Mouse (Mus musculus): ENCODE results near the gene Ankrd54. TPM values are rescaled to one million over a fixed set of nuclear protein-coding genes. Genes with fewer than 3 reads are reported as not detected.
"Not testable (repeated sequence)": the region's sequence is repeated elsewhere in the genome, so short reads cannot be mapped to it uniquely, and the experiment has no call there.

Ankrd54 gene
- polyA plus RNA-seq, 1 experiment = 45.6 TPM

DNA sequence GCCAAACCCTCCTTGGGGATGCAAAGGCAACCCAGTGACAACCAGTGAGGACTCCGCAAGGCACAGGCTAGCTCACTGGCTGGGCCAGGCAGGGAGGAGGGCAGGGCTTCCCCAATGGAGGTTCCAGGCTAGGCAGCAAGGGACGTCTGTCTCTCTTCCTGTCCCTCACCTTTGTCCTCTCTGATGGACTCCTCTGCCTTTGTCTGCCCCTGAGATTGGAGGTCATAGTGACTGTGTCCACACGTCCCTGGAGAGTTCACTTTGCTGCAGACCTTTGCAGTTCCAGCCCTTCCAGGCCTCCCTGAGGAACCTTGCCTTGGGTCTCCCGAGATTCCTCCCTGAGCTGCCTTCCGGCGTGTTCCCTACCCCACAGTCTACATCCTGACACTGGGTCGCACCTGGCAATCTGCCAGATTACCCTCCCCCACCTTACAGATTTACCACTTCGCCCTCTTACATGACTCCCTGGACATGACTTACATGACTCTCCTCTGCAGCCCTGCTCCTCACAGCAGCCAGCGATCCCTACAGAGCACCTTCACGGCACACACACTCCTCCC, 39.9 kb downstream of the Ankrd54 start:
- no peaks in the 10 kb centered on the region for H3K79me2 ChIP-seq (ENCODE audit: control insufficient read depth, insufficient read depth)
- no peaks in the 10 kb centered on the region for H3K79me3 ChIP-seq (ENCODE audit: low read depth)
- H3ac ChIP-seq (ENCODE audit: control insufficient read depth, insufficient read length, low read depth) = no peak overlapping the region
- no peaks in the 10 kb centered on the region for H3K36me3 ChIP-seq (ENCODE audit: control insufficient read depth, insufficient read depth)
- no peak for TF ChIP-seq USF1 (IDR thresholded peaks at IDR 0.05; ENCODE audit: low read depth)
- TF ChIP-seq MYOG (IDR thresholded peaks at IDR 0.05; ENCODE audit: control insufficient read depth, extremely low read depth, insufficient read length) = no peak
- no peak for TF ChIP-seq CTCF (IDR thresholded peaks at IDR 0.05; ENCODE audit: control insufficient read depth, insufficient read depth, insufficient read length)
- no peak for TF ChIP-seq MAX (IDR thresholded peaks at IDR 0.05)
- peaks cover 16% of the 10 kb centered on the region for H3K27me3 ChIP-seq (ENCODE audit: control insufficient read depth, insufficient read depth, insufficient read length)
- H3K4me3 ChIP-seq (ENCODE audit: insufficient read depth, poor library complexity, severe bottlenecking) = no peak overlapping the region

DNA sequence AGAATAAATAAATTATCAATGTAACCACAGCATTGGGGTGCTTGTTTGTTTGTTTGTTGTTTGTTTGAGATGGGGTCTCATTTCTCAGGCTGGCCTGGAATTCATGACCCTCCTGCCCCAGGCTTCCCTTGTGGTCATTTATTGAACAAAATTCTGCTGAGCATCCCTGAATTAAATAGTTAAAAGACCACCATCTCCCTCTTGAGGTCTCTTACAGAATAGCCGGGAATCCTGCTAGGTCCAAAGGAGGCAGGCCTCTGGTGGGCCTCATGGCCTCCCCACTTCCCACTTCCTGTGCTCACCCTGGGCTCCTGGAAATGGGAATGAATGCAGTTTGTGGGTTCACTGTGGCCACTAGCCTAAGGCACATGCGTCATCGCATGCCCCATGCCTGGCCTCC, 43.8 kb downstream of the Ankrd54 start:
- Histone ChIP-seq H3K79me3 (ENCODE audit: low read depth) (no peaks in the 10 kb centered on the region), H3K79me2 (ENCODE audit: control insufficient read depth, insufficient read depth) (no peaks in the 10 kb centered on the region), H3K36me3 (ENCODE audit: control insufficient read depth, insufficient read depth) (no peaks in the 10 kb centered on the region), H3K4me3 (ENCODE audit: insufficient read depth, poor library complexity, severe bottlenecking) (no peak overlapping the region), H3K27me3 (ENCODE audit: control insufficient read depth, insufficient read depth, insufficient read length) (peaks cover 15% of the 10 kb centered on the region), H3ac (ENCODE audit: control insufficient read depth, insufficient read length, low read depth) (no peak overlapping the region)
- TF ChIP-seq CEBPB (IDR thresholded peaks at IDR 0.05; ENCODE audit: low read depth) = no peak

DNA sequence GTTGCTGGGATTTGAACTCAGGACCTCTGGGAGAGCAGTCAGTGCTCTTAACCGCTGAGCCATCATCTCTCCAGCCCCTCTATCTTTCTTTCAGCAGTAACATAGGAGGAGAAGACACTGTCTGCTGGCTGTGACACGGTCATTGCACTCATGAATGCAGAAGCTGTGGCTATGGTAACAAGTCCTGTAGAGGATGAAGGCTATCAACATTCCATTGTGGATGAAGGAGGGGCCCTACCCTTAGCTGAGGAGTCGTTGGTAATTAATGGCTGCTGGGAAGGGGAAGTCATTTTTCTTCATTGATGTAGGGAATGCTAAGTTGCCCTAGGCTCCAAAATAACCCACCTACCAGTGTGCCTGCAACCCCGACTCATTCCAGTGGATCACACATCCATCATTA, 44.5 kb downstream of the Ankrd54 start:
- no peak overlapping the region for H3K4me3 ChIP-seq (ENCODE audit: insufficient read depth, poor library complexity, severe bottlenecking)
- H3ac ChIP-seq (ENCODE audit: control insufficient read depth, insufficient read length, low read depth) = no peak overlapping the region
- H3K27me3 ChIP-seq (ENCODE audit: control insufficient read depth, insufficient read depth, insufficient read length) = peaks cover 10% of the 10 kb centered on the region
- H3K79me3 ChIP-seq (ENCODE audit: low read depth) = no peaks in the 10 kb centered on the region
- no peak for TF ChIP-seq MYOD1 (IDR thresholded peaks at IDR 0.05; ENCODE audit: control insufficient read depth, insufficient read length, low read depth)
- no peak for TF ChIP-seq MYOG (IDR thresholded peaks at IDR 0.05; ENCODE audit: control insufficient read depth, extremely low read depth, insufficient read length)
- no peak for TF ChIP-seq MAX (IDR thresholded peaks at IDR 0.05)
- no peak for TF ChIP-seq CTCF (IDR thresholded peaks at IDR 0.05; ENCODE audit: control insufficient read depth, insufficient read depth, insufficient read length)
- no peak for TF ChIP-seq CEBPB (IDR thresholded peaks at IDR 0.05; ENCODE audit: low read depth)
- no peak for TF ChIP-seq USF1 (IDR thresholded peaks at IDR 0.05; ENCODE audit: low read depth)
- no peaks in the 10 kb centered on the region for H3K36me3 ChIP-seq (ENCODE audit: control insufficient read depth, insufficient read depth)
- H3K79me2 ChIP-seq (ENCODE audit: control insufficient read depth, insufficient read depth) = no peaks in the 10 kb centered on the region

DNA sequence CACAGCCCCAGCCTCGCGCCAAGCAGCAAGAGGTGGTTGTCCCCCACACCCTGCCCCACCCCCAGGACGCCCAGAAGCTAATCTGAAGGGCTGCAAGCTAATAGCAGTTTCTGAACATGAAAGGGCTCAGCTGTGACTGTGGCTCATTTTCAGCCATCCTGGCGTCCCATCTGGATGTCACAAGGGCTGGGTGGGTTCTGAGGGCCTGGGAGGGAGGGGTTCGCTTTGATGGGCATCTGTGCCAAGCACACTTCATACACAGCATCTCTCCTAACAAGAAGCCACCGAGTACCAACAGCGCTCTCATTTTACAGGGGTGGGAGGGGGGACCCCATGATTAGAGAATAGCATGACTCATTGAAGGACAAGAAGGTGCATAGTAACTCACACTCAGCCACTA, 49.3 kb downstream of the Ankrd54 start:
- no peak for TF ChIP-seq CTCF (IDR thresholded peaks at IDR 0.05; ENCODE audit: control insufficient read depth, insufficient read depth, insufficient read length)
- no peak for TF ChIP-seq MYOD1 (IDR thresholded peaks at IDR 0.05; ENCODE audit: control insufficient read depth, insufficient read length, low read depth)
- TF ChIP-seq FOSL1 (IDR thresholded peaks at IDR 0.05; ENCODE audit: insufficient read depth, low read length, poor library complexity, severe bottlenecking) = no peak
- TF ChIP-seq MAX (IDR thresholded peaks at IDR 0.05) = no peak
- TF ChIP-seq USF1 (IDR thresholded peaks at IDR 0.05; ENCODE audit: low read depth) = no peak
- no peak for TF ChIP-seq MYOG (IDR thresholded peaks at IDR 0.05; ENCODE audit: control insufficient read depth, extremely low read depth, insufficient read length)
- TF ChIP-seq CEBPB (IDR thresholded peaks at IDR 0.05; ENCODE audit: low read depth) = no peak

DNA sequence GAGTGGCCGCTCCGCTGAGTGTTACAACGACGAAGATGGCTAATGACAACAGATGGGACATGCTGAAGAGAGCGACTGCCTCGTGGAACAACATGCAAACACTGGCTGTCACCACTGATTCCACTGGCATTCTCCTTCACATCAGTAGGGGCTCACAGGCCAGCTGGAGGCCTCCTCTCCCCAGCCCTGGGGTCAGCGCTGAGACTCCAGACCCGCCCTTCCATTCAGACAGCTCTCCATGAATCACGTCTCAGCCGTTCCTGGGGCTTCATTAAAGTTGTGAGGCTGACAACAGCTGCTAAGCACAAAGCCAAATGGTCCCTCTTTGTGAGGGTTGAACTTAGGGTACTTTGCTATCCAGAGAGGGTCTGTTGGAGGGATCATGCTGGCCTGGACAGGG, 51.1 kb downstream of the Ankrd54 start:
- Histone ChIP-seq H3K79me3 (ENCODE audit: low read depth) (no peaks in the 10 kb centered on the region), H3K79me2 (ENCODE audit: control insufficient read depth, insufficient read depth) (no peaks in the 10 kb centered on the region), H3K27me3 (ENCODE audit: control insufficient read depth, insufficient read depth, insufficient read length) (no peaks in the 10 kb centered on the region), H3ac (ENCODE audit: control insufficient read depth, insufficient read length, low read depth) (no peak overlapping the region), H3K36me3 (ENCODE audit: control insufficient read depth, insufficient read depth) (peaks cover 5% of the 10 kb centered on the region), H3K4me3 (ENCODE audit: insufficient read depth, poor library complexity, severe bottlenecking) (no peak overlapping the region)
- TF ChIP-seq FOSL1 (IDR thresholded peaks at IDR 0.05; ENCODE audit: insufficient read depth, low read length, poor library complexity, severe bottlenecking) (no peak), MAX (IDR thresholded peaks at IDR 0.05) (no peak), CEBPB (IDR thresholded peaks at IDR 0.05; ENCODE audit: low read depth) (no peak), CTCF (IDR thresholded peaks at IDR 0.05; ENCODE audit: control insufficient read depth, insufficient read depth, insufficient read length) (no peak), USF1 (IDR thresholded peaks at IDR 0.05; ENCODE audit: low read depth) (no peak), MYOG (IDR thresholded peaks at IDR 0.05; ENCODE audit: control insufficient read depth, extremely low read depth, insufficient read length) (no peak), MYOD1 (IDR thresholded peaks at IDR 0.05; ENCODE audit: control insufficient read depth, insufficient read length, low read depth) (no peak)

More for the DNA sequence above, 49.3 kb downstream of the Ankrd54 start:
- no peak overlapping the region for H3K4me3 ChIP-seq (ENCODE audit: insufficient read depth, poor library complexity, severe bottlenecking)
- no peaks in the 10 kb centered on the region for H3K79me3 ChIP-seq (ENCODE audit: low read depth)
- no peaks in the 10 kb centered on the region for H3K27me3 ChIP-seq (ENCODE audit: control insufficient read depth, insufficient read depth, insufficient read length)
- no peaks in the 10 kb centered on the region for H3K79me2 ChIP-seq (ENCODE audit: control insufficient read depth, insufficient read depth)
- H3ac ChIP-seq (ENCODE audit: control insufficient read depth, insufficient read length, low read depth) = no peak overlapping the region
- H3K36me3 ChIP-seq (ENCODE audit: control insufficient read depth, insufficient read depth) = no peaks in the 10 kb centered on the region

DNA sequence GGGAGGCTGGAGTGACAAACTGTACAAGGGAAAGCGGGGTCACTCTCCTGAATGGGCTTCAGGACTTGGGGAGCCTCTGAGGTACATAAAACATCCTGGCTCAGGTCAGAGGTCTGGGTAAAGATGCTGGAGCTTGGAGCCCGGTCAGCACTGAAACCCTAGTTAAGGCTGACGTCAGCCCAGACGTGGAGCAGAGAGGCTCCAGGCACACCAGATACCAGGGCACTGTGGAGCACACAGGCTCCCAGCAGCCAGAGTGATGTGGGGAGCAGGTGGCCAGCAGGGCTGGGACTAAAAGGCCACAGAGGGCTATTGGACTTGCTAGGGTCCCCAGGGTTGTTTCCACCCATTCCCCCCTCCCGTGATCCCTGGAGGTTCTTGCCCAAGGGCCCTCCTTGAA, 53.0 kb downstream of the Ankrd54 start:
- TF ChIP-seq MYOG (IDR thresholded peaks at IDR 0.05; ENCODE audit: control insufficient read depth, extremely low read depth, insufficient read length) (no peak), USF1 (IDR thresholded peaks at IDR 0.05; ENCODE audit: low read depth) (no peak), CTCF (IDR thresholded peaks at IDR 0.05; ENCODE audit: control insufficient read depth, insufficient read depth, insufficient read length) (no peak), MYOD1 (IDR thresholded peaks at IDR 0.05; ENCODE audit: control insufficient read depth, insufficient read length, low read depth) (no peak), FOSL1 (IDR thresholded peaks at IDR 0.05; ENCODE audit: insufficient read depth, low read length, poor library complexity, severe bottlenecking) (no peak)

DNA sequence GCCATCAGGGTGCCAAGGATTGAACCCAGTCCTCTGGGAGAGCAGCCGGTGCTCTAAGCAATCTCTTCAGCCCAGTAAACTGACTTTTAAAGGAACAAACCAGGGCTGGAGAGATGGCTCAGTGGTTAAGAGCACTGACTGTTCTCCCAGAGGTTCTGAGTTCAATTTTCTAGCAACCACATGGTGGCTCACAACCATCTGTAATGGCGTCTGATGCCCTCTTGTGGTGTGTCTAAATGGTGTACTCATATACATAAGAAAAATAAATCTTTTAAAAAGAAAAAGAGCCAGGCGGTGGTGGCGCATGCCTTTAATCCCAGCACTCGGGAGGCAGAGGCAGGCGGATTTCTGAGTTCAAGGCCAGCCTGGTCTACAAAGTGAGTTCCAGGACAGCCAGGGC, 54.9 kb downstream of the Ankrd54 start:
- not testable (repeated sequence) for H3ac ChIP-seq (ENCODE audit: control insufficient read depth, insufficient read length, low read depth); H3K27me3 ChIP-seq (ENCODE audit: control insufficient read depth, insufficient read depth, insufficient read length); H3K79me3 ChIP-seq (ENCODE audit: low read depth); H3K4me3 ChIP-seq (ENCODE audit: insufficient read depth, poor library complexity, severe bottlenecking); H3K79me2 ChIP-seq (ENCODE audit: control insufficient read depth, insufficient read depth)
- peaks cover 32% of the 10 kb centered on the region for H3K36me3 ChIP-seq (ENCODE audit: control insufficient read depth, insufficient read depth)

More for the DNA sequence above, 53.0 kb downstream of the Ankrd54 start:
- no peaks in the 10 kb centered on the region for H3K79me2 ChIP-seq (ENCODE audit: control insufficient read depth, insufficient read depth)
- H3K27me3 ChIP-seq (ENCODE audit: control insufficient read depth, insufficient read depth, insufficient read length) = no peaks in the 10 kb centered on the region
- no peak overlapping the region for H3K4me3 ChIP-seq (ENCODE audit: insufficient read depth, poor library complexity, severe bottlenecking)
- H3K79me3 ChIP-seq (ENCODE audit: low read depth) = no peaks in the 10 kb centered on the region
- peaks cover 14% of the 10 kb centered on the region for H3K36me3 ChIP-seq (ENCODE audit: control insufficient read depth, insufficient read depth)
- H3ac ChIP-seq (ENCODE audit: control insufficient read depth, insufficient read length, low read depth) = no peak overlapping the region
